9 mouse cellular contexts compared by ENCODE assay signal in the genomic region with DNA sequence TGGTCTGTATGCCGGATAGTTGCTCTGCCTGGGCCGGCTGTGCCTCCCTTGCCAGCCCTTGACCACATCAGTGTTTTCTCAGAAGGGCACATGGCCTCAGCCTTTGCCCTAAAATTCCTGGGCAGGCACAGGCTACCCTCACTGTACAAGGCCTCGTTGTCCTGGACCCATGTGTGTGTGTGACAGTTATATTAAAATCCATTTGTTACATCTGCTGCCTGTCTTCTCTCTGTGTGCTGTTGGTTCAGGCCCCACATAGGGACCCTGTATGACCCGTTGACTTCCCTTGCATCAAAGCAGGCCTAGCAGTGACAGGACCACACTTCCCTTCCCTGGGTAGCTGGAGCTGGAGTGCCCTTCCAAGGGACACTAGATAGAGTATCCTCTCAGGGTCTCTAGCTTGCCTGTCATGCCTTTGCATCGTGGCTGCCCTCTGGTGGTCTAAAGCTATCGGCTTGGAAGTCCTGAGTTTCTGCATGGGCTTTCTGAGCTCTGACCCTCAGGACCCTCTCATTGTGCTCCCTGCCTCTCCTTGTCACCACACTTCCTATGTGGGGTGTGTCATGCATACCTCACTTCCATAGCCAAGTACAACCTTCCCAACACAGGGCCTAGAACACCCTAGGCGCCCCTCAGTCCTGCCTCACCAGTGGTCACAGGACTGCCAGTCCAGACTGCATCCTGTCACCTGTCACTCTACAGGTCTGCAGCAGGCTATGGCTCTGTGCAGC. TPM values are rescaled to one million over a fixed set of nuclear protein-coding genes. Genes with fewer than 3 reads are reported as not detected.
A peak's percentile ranks its signal among the peaks of the same experiment; 100 is the strongest.
DNase-seq lines count a peak whose midpoint lies in the region; ATAC-seq and TF ChIP-seq lines count a peak whose summit lies in the region.
"Had no signal": no experiment of that assay in that cellular context is flagged by ENCODE, and none has a peak within 500 bp of the region (broad histone marks: within the 10 kb centered on the region; RNA-seq: fewer than 3 reads in every experiment).

No protein-coding gene starts in this region.

- no peak overlapping the region for H3K9ac ChIP-seq in midbrain, embryonic 14.5 days (replicated peaks; ENCODE audit: low read length)

- no peaks in the 10 kb centered on the region for H3K9me3 ChIP-seq in midbrain, embryonic 14.5 days (ENCODE audit: control insufficient read depth, low read length)

- peak; percentile 76 for TF ChIP-seq CTCF in layer of hippocampus, adult 2 months (conservative IDR thresholded peaks at IDR 0.05)
- TF ChIP-seq CTCF in embryonic fibroblast, embryonic 13.5 days (IDR thresholded peaks at IDR 0.05; ENCODE audit: borderline replicate concordance, insufficient read depth, low read length) = peak; percentile 44; the same call in 1 of the 2 replicates

- 55% methylated on average over 7 of the region's 7 CpGs for WGBS in midbrain, embryonic 14.5 days

- no peaks in the 10 kb centered on the region; the same call in 1 of the 2 replicates for H3K4me1 ChIP-seq in embryonic fibroblast, embryonic 13.5 days (ENCODE audit: control insufficient read depth, insufficient read depth, low read length)
- H3K4me1 ChIP-seq in midbrain, embryonic 14.5 days (ENCODE audit: control insufficient read depth, insufficient read depth, low read length) = no peaks in the 10 kb centered on the region

- no peak overlapping the region for H3K4me2 ChIP-seq in midbrain, embryonic 14.5 days (ENCODE audit: low read length)

- ATAC-seq in midbrain, embryonic 14.5 days (ENCODE audit: low FRiP score, low TSS enrichment) = 0 out of 2 replicates have a peak, but pooled peaks have one; percentile 15
- ATAC-seq in monocyte, adult 5-6 weeks (replicated peaks; ENCODE audit: insufficient number of reproducible peaks, low FRiP score, low TSS enrichment, poor library complexity, severe bottlenecking) = no peak

- H3K36me3 ChIP-seq in midbrain, embryonic 14.5 days (ENCODE audit: control insufficient read depth, insufficient read depth, low read length) = peaks cover 44% of the 10 kb centered on the region

- H3K4me3 ChIP-seq in layer of hippocampus, adult 2 months = no peak overlapping the region
- H3K4me3 ChIP-seq in embryonic fibroblast, embryonic 13.5 days (ENCODE audit: insufficient read depth, low read length) = no peak overlapping the region
- no peak overlapping the region for H3K4me3 ChIP-seq in midbrain, embryonic 14.5 days (replicated peaks; ENCODE audit: low read depth, low read length)

- peak in 1 of 2 experiments; percentile 26 for DNase-seq in layer of hippocampus, adult 2 months (ENCODE audit: low spot score in 2 of 2)
- DNase-seq in layer of hippocampus, adult 9-11 months = no peak
- DNase-seq in MN1 (ENCODE audit: low spot score) = peak; percentile 51
- peak; percentile 77 for DNase-seq in kidney, postnatal 10 days
- DNase-seq in midbrain, embryonic 14.5 days = peak; percentile 74
- DNase-seq in thymus, postnatal 4 days = peak; percentile 79

- no peaks in the 10 kb centered on the region for H3K27me3 ChIP-seq in midbrain, embryonic 14.5 days (ENCODE audit: control insufficient read depth, insufficient read depth, low read length)

- TF ChIP-seq POLR2A in embryonic fibroblast, embryonic 13.5 days (IDR thresholded peaks at IDR 0.05; ENCODE audit: low read depth, low read length) = no peak

- H3K27ac ChIP-seq in layer of hippocampus, adult 2 months = no peak overlapping the region
- H3K27ac ChIP-seq in embryonic fibroblast, embryonic 13.5 days (ENCODE audit: insufficient read depth, low read length) = no peak overlapping the region
- H3K27ac ChIP-seq in midbrain, embryonic 14.5 days (replicated peaks; ENCODE audit: low read depth, low read length) = no peak overlapping the region

RNA-seq across cellular contexts. Expression of gene Ap1m1, which starts 17.5 kb away (rescaled TPM):
- total RNA-seq in layer of hippocampus, adult 2 months (2021) = 10 to 100 TPM; 93.4 to 95.1 TPM
- 65.3 and 67.0 TPM in 2 replicates for polyA plus RNA-seq in embryonic fibroblast, embryonic 13.5 days (2011; ENCODE audit: insufficient read length, low read depth, missing spikeins)
- polyA plus RNA-seq in midbrain, embryonic 14.5 days (2014; fragmentation: Nextera tagmentation; extraction: Ambion mirVana) = 235 and 260 TPM in 2 replicates
- total RNA-seq in monocyte, adult 5-6 weeks (2017) = 59.3 to 86.9 TPM (median 76.3 TPM) in 3 replicates

RNA-seq across cellular contexts. Expression of gene Fam32a, which starts 37.8 kb away (rescaled TPM):
- 10 to 100 TPM; 56.1 to 63.4 TPM for total RNA-seq in layer of hippocampus, adult 2 months (2021)
- polyA plus RNA-seq in embryonic fibroblast, embryonic 13.5 days (2011; ENCODE audit: insufficient read length, low read depth, missing spikeins) = 41.4 and 43.8 TPM in 2 replicates
- polyA plus RNA-seq in midbrain, embryonic 14.5 days (2014; fragmentation: Nextera tagmentation; extraction: Ambion mirVana) = 62.4 and 74.6 TPM in 2 replicates
- total RNA-seq in monocyte, adult 5-6 weeks (2017) = 105 to 143 TPM (median 135 TPM) in 3 replicates

RNA-seq across cellular contexts. Expression of gene Gm11034, which starts 43.9 kb away (rescaled TPM):
- not detected for total RNA-seq in layer of hippocampus, adult 2 months (2021)
- polyA plus RNA-seq in embryonic fibroblast, embryonic 13.5 days (2011; ENCODE audit: insufficient read length, low read depth, missing spikeins) = not detected in 2 replicates
- not detected in 2 replicates for polyA plus RNA-seq in midbrain, embryonic 14.5 days (2014; fragmentation: Nextera tagmentation; extraction: Ambion mirVana)
- total RNA-seq in monocyte, adult 5-6 weeks (2017) = not detected in 3 replicates
- total RNA-seq: left cerebral cortex, adult 18-20 months had no signal

RNA-seq across cellular contexts. Expression of gene Cib3, which starts 44.7 kb away (rescaled TPM):
- not detected for total RNA-seq in layer of hippocampus, adult 2 months (2021)
- polyA plus RNA-seq in embryonic fibroblast, embryonic 13.5 days (2011; ENCODE audit: insufficient read length, low read depth, missing spikeins) = not detected in 2 replicates
- not detected in 2 replicates for polyA plus RNA-seq in midbrain, embryonic 14.5 days (2014; fragmentation: Nextera tagmentation; extraction: Ambion mirVana)
- total RNA-seq in monocyte, adult 5-6 weeks (2017) = 0.86 to 6.9 TPM (median 1.1 TPM) in 3 replicates
- total RNA-seq: left cerebral cortex, adult 18-20 months had no signal

RNA-seq across cellular contexts. Expression of gene Gm10282, which starts 47.7 kb away (rescaled TPM):
- total RNA-seq in layer of hippocampus, adult 2 months (2021) = 1 to 10 TPM; 6.7 to 7.9 TPM
- 3.8 and 4.6 TPM in 2 replicates for polyA plus RNA-seq in embryonic fibroblast, embryonic 13.5 days (2011; ENCODE audit: insufficient read length, low read depth, missing spikeins)
- polyA plus RNA-seq in midbrain, embryonic 14.5 days (2014; fragmentation: Nextera tagmentation; extraction: Ambion mirVana) = 13.6 and 18.2 TPM in 2 replicates
- total RNA-seq in monocyte, adult 5-6 weeks (2017) = 1.5 to 3.3 TPM (median 3.1 TPM) in 3 replicates
